Mouse (Mus musculus): Measurements from ENCODE around the gene Slc38a1.

DNA sequence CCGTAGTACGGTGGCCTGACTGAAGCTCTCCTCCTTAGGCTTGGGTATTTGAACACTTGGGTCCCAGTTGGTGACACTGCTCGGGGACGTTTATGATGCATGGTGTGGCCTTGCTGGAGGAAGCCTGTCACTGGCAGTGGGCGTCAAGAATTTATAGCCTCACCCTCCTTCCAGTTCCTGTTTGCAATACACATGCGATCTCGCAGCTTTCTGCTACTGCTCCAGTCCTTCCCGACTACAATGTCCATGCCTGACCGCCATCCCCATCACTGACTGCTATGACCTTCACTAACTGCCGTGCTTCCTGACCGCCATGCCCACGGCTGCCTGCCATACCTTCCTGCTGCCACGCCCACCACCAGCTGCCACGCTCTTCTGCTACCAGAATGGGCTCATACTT, 12.8 kb upstream of the Slc38a1 start:
- TF ChIP-seq CTCF (IDR thresholded peaks at IDR 0.05; ENCODE audit: control insufficient read depth, insufficient read depth, low read length) (no peak), POLR2A (IDR thresholded peaks at IDR 0.05; ENCODE audit: borderline replicate concordance, control insufficient read depth, low read depth, low read length) (no peak)
